Mouse (Mus musculus) limb, embryonic 11.5 days (tissue): Measurements from ENCODE around the gene Olfr1217. TPM values are rescaled to one million over a fixed set of nuclear protein-coding genes. Genes with fewer than 3 reads are reported as not detected.

Source experiments
- polyA plus RNA-seq: library from polyadenylated mRNA; unstranded; fragments of >200 nt; fragmentation: Nextera tagmentation; extraction: Ambion mirVana; gene quantifications from 2 replicates; pipeline ENCODE4 v1.2.1, GENCODE M21; 2014

The Olfr1217 gene
- polyA plus RNA-seq, 1 experiment from 2014 or later = not detected

Other genes with a start within 250 kb of the Olfr1217 start
- gene Olfr1201, start 239.0 kb downstream of the Olfr1217 start, polyA plus RNA-seq = not detected in 2 replicates
- gene Olfr1202, start 217.6 kb downstream of the Olfr1217 start, polyA plus RNA-seq = not detected in 2 replicates
- gene Olfr1205, start 202.3 kb downstream of the Olfr1217 start, polyA plus RNA-seq = not detected in 2 replicates
- gene Olfr1204, start 182.8 kb downstream of the Olfr1217 start, polyA plus RNA-seq = not detected in 2 replicates
- gene Olfr1206, start 168.8 kb downstream of the Olfr1217 start, polyA plus RNA-seq = not detected in 2 replicates
- not detected in 2 replicates for gene Olfr1208, start 129.8 kb downstream of the Olfr1217 start, polyA plus RNA-seq
- not detected in 2 replicates for gene Olfr1209, start 116.9 kb downstream of the Olfr1217 start, polyA plus RNA-seq
- gene Olfr1211, start 94.0 kb downstream of the Olfr1217 start, polyA plus RNA-seq = not detected in 2 replicates
- not detected in 2 replicates for gene Olfr1212, start 78.1 kb downstream of the Olfr1217 start, polyA plus RNA-seq
- gene Gm13762, start 51.8 kb downstream of the Olfr1217 start, polyA plus RNA-seq = not detected in 2 replicates
- not detected in 2 replicates for gene Olfr1214, start 39.4 kb downstream of the Olfr1217 start, polyA plus RNA-seq
- not detected in 2 replicates for gene Olfr1215, start 25.1 kb downstream of the Olfr1217 start, polyA plus RNA-seq
- not detected in 2 replicates for gene Olfr1216, start 13.7 kb downstream of the Olfr1217 start, polyA plus RNA-seq
- gene Olfr1218, start 29.1 kb upstream of the Olfr1217 start, polyA plus RNA-seq = not detected in 2 replicates
- not detected in 2 replicates for gene Olfr1219, start 51.4 kb upstream of the Olfr1217 start, polyA plus RNA-seq
- not detected in 2 replicates for gene Olfr1220, start 74.8 kb upstream of the Olfr1217 start, polyA plus RNA-seq
- gene Olfr1221, start 85.2 kb upstream of the Olfr1217 start, polyA plus RNA-seq = not detected in 2 replicates
- not detected in 2 replicates for gene Olfr1222, start 101.0 kb upstream of the Olfr1217 start, polyA plus RNA-seq
- gene Olfr1223, start 119.5 kb upstream of the Olfr1217 start, polyA plus RNA-seq = not detected in 2 replicates
- gene Olfr1224-ps1, start 132.0 kb upstream of the Olfr1217 start, polyA plus RNA-seq = not detected in 2 replicates
- gene Olfr1225, start 142.6 kb upstream of the Olfr1217 start, polyA plus RNA-seq = not detected in 2 replicates
- not detected in 2 replicates for gene Olfr1226, start 168.0 kb upstream of the Olfr1217 start, polyA plus RNA-seq
- gene Olfr1228, start 222.0 kb upstream of the Olfr1217 start, polyA plus RNA-seq = not detected in 2 replicates